Mouse (Mus musculus) heart, postnatal 4 days (tissue): ENCODE results near the gene Akirin2. TPM values are rescaled to one million over a fixed set of nuclear protein-coding genes. Genes with fewer than 3 reads are reported as not detected.

Experiments
- DNase-seq: peaks from one replicate; pipeline ENCODE4 v3.0.0; 2021
- total RNA-seq, 2 experiments: library from RNA; stranded (reverse); gene quantifications; 2 replicates each; pipeline ENCODE4 v1.2.3; 2021

Gene Akirin2
- total RNA-seq, 2 experiments from 2014 or later, result 62.5 to 64.4 TPM

- no peak for DNase-seq
Measured at GRCm38 (mm10) chr4:34584871-34585607, 34.3 kb downstream of the Akirin2 start.

- no peak for DNase-seq
Measured at GRCm38 (mm10) chr4:34603123-34603522, 52.4 kb downstream of the Akirin2 start.

GRCm38 (mm10) chr4:34606658-34607057 lies 55.9 kb downstream of the Akirin2 start:
- DNase-seq, result no peak

- DNase-seq, result peak; percentile 18
Measured at GRCm38 (mm10) chr4:34613571-34614145, 62.9 kb downstream of the Akirin2 start.

- peak; percentile 92 for DNase-seq
Measured at GRCm38 (mm10) chr4:34614630-34615094, 63.9 kb downstream of the Akirin2 start, which contains the start of the genes Orc3 and Rars2. Orc3 (minus strand) TSS chr4:34614944. Rars2 (plus strand) TSS chr4:34614957.

DNA sequence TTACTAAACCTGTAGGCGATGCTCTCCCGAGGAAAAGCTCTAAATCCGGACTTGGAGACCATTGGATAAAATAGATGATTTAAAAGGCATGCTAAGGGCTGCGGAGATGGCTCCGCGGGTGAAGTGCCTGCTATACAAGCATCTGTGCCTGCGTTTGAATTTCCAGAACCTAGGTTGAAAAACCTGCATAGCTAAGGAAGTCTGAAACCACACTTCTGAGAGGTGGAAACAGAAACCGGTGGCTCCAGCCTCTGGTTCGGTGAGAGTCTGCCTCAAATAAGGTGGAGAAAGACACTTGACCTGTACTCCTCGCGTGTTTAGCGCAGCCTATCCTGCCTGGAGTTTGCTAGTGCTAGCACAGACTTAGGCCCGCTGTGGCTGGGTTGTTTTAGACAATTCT lies 64.6 kb downstream of the Akirin2 start:
- peak; percentile 8 for DNase-seq

DNA sequence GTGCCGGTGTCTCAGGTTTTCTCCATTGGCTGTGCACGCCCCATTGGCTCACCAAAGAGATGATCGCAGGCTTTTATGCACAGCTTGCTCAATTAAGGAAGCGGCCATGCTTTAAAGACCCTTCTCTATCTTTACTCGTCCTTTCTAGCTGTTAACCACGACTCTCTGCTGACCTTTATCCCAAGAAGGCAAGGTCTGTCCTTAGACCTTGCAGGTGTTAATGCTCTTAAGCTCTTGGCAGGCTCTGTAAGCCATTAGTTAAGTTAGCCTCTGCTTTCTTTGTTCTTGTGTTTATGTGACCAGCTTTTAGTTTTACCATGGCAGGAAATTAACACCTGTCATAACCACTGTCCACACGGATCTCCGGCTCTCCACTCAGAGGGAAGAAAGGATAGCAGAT lies 65.4 kb downstream of the Akirin2 start:
- no peak for DNase-seq

Other genes starting within 250 kb of the Akirin2 start
- 10 to 100 TPM; 47.8 to 52.3 TPM for gene Orc3, start 64.0 kb downstream of the Akirin2 start, total RNA-seq
- 10 to 100 TPM; 30.1 to 33.6 TPM for gene Rars2, start 64.0 kb downstream of the Akirin2 start, total RNA-seq
- 10 to 100 TPM; 23.3 to 23.5 TPM for gene Slc35a1, start 136.5 kb downstream of the Akirin2 start, total RNA-seq
- gene Cfap206, start 179.3 kb downstream of the Akirin2 start, total RNA-seq, result under 1 TPM; 0.29 to 0.54 TPM
- gene Gm136, start 205.3 kb downstream of the Akirin2 start, total RNA-seq, result not detected
- gene Smim8, start 227.5 kb downstream of the Akirin2 start, total RNA-seq, result 10 to 100 TPM; 35.5 to 38.4 TPM